Mouse (Mus musculus): Measurements from ENCODE around the gene Olfr734.

Gene Olfr734

GRCm38 (mm10) chr14:50326661-50327060, at the start of gene Olfr734:
Gene Olfr734, minus strand, starts transcription at chr14:50326761.
- no peak for DNase-seq

DNA sequence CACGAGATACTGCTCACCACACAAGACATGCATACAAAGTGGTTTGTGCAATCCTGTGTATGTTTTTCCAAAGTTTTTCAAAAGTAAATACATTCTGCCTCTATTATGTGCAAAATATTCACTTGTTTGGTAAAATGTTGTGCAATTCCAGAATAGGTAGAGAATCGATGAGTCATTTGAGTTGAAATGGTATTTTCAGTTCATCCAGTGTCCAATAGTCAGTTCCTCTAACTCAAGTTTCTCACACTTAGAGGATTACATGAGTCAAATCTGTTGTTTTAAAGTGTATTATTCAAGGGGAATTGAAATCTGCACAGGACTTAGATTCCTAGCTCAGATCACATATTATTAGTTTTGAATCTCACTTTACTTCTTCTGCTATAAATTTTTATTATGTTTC, 37.0 kb upstream of the Olfr734 start:
- DNase-seq, result no peak

- DNase-seq, result no peak
These were observed 33.9 kb upstream of the Olfr734 start for GRCm38 (mm10) chr14:50360480-50360879.

- no peak for DNase-seq
These were observed 31.0 kb upstream of the Olfr734 start, which contains the start of gene Tlr11 for GRCm38 (mm10) chr14:50357593-50357992. Gene Tlr11, plus strand, starts transcription at chr14:50357914.

DNA sequence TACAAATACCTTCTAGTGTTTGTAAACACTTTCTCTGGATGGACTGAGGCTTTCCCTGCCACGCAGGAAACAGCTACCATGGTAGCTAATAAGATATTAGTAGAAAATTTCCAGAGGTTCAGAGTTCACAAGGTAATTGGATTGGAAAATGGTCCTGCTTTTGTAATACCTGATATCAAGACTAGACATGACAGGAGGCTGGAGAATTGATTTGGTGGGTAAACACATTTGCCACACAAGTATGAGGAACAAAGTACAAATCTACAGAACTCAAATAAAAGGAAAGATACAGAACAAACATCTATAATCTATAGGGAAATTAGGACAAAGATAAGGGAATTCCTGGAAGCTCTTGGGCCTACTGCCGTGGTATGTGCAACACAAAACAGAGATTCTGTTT, 30.2 kb upstream of the Olfr734 start:
- no peak for DNase-seq

- DNase-seq, result peak; percentile 12
These were observed 25.9 kb upstream of the Olfr734 start for GRCm38 (mm10) chr14:50352438-50352837.

- DNase-seq, result no peak
These were observed 22.2 kb upstream of the Olfr734 start, which contains the start of gene Olfr735 for GRCm38 (mm10) chr14:50348796-50349195. Gene Olfr735, minus strand, starts transcription at chr14:50348872.

DNA sequence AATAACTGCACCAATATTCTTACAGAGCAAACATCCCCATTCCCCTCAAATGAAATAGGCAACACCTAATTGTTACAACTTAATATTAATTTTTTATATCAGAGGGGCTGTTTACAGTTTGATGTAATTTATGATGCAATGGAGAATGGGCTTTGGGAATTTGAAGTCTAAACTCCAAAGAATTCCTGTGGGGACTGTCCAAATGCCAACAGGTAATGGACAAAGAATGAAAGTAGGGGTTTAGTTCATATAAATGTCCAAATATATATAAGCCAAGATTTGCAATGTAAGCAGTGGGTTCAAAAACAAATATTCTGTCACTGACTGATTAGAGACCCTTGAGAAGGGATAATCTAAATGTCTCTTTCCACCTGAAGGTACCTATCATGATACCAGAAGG, 25.1 kb downstream of the Olfr734 start, which contains the start of gene Olfr733:
Gene Olfr733 (minus strand): TSS at position 101 of the 400 bp plus-strand sequence.
- DNase-seq, result no peak

DNA sequence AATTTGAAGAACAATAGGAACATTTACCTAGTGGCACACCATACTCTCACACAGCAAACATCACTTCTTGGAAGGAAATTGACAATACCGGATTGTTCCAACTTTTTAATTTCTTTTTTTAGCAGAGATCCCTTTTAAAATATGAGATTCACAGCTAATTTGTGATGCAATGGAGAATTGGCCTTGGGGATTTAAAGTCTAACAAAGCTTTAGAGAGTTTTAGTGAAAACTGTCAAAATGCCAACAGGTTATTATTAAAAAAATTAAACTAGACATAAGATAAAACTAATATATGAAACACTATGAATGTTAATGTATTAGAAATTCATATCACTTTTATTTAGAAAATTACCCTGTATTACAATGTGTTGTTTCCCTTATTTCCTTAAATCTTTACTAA, 42.5 kb downstream of the Olfr734 start, which contains the start of gene Olfr732:
Gene Olfr732 (minus strand): TSS at position 101 of the 400 bp plus-strand sequence.
- no peak for DNase-seq

Measured in lung, postnatal 36 days (tissue).